Mouse (Mus musculus) adrenal gland, adult 8-10 months (tissue): Measurements from ENCODE around the gene Ifnl3. TPM values are rescaled to one million over a fixed set of nuclear protein-coding genes. Genes with fewer than 3 reads are reported as not detected.

Source experiments
- DNase-seq: peaks from one replicate; pipeline ENCODE4 v3.0.0; 2022
- microRNA-seq, 2 experiments: library from miRNA; unstranded; fragments of <30 nt; microRNA quantifications; one replicate each; pipeline ENCODE4 v1.2.0; 2022
- total RNA-seq, 4 experiments: library from RNA; stranded (reverse); gene quantifications; 2 replicates each; pipeline ENCODE4 v1.2.4; 2022

Gene Ifnl3
- total RNA-seq, 4 experiments from 2014 or later = not detected

DNA sequence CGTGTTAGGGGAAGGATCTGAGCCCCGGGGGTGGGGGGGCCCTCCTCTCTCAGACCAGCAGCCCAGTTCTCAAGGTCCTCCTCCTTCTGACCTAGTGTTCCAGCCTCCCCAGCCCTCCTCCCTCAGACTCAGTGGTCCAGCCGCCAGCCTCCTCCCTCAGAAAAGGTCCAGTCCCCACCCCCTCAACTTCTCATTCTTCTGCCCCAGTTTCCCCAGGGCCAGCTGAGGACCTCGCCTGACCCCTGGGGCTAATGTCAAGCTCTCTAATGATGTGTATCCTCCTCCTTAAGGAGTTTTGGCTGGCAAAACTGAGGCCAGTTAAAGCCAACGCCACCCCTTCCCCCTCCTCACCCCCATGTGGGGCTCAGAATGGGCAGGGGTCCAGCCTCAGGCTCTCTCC lies 24.5 kb downstream of the Ifnl3 start, which contains the start of gene Nccrp1:
Gene Nccrp1 (minus strand): TSS at position 101 of the 400 bp plus-strand sequence.
- DNase-seq = no peak

DNA sequence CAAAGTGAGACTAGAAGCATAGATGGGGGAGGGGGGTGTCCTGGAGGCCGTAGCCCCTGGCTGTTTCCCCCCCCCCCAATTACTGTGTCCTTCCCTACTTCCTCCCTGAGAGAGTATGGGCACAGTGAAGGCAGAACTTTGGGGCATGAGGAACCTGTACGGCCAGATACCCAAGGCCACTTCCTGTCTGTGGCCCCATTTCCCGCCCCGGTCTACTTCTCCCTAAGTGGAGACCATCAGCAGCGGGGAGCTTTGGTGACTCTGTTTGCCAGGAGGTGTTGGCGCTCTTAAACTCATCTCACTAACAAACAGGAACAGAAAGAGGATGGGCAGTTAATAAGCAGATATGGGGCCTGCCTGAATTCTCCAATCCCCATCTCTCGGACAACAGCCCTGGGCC lies 25.0 kb downstream of the Ifnl3 start:
- no peak for DNase-seq

DNA sequence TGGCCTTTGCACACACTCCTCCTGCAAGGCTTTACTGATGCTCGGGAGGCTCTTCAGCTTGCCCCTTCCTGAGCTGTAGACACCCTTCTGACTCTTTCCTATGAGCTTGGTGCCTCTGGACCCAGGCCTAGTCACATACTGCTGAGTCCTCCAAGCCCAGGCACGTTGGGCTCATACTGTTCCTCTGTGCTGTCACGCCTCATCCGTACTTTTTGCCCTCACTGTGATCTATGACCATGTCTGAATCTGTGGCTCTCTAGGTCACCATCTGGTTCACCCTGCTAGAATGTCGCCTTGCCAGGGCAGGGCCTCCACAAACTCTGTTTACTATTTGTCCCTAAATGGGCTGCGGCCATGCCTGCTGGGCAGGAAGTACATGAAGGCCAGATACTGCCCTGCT lies 30.4 kb downstream of the Ifnl3 start:
- no peak for DNase-seq

DNA sequence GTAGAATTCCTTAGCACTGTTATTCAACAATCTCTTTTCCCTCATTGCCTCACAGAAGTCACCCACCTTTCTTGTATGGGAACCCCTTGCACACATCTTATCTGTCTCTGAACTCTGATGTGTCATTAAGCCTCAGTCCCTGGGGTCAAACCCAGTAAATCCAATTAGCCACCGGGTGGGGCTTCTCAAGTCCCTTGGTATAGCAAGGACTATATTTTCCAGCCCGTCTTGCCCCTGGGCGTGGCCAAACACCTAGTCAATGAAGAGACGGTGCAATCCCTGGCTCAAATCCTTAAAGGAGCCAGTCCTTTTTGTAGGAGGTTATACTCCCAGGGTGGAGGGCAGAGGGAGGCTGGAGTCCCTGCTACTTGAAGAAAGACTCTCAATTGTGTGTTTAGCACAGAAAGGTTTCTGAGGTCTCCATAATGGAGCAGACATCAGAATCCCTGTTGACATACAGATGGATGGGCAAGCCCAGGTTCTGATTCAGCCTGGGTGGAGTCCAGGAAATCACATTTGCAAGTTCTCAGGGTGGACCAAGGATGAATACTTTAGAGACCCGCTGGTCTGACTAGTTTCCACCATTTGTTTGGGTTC lies 33.4 kb downstream of the Ifnl3 start:
- DNase-seq = no peak

DNA sequence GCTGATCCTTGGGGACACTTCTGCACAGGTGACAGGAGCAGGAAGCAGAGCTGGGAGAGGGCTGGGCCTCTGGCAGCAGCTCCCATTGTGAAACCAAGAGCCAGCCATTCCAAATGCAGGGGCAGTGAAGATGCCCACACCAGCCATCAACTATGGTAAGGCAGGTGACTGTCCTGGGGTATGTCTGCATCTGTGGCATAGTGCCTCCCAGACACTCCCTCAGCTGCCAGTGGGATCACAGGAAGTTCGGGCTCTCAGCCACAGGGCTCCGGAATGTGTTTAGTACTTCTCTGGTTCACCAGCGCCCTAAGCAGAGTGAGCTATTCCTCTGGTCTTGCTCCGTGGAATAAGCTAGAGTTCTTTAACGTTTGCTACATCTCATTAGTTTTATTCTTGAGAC lies 34.4 kb downstream of the Ifnl3 start:
- no peak for DNase-seq

DNA sequence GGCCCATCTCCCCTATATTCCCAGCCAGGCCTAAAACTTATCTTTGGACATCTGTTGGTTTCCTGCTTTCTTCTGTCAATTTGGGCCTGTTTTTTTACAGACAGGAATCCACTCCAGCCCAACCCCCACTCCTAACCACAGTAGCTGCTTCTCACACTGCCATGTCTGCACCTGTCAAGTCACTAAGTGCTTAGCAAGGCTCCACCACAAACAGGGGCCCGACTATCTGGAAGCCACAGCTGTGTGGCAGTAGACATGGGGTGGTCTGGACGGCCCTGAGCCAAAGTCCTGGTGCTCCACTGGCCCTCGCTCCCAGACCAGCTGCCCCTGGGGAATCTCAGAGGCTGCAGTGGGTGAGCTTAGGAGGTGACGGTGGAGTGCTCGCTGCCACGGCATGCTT lies 35.1 kb downstream of the Ifnl3 start:
- no peak for DNase-seq

DNA sequence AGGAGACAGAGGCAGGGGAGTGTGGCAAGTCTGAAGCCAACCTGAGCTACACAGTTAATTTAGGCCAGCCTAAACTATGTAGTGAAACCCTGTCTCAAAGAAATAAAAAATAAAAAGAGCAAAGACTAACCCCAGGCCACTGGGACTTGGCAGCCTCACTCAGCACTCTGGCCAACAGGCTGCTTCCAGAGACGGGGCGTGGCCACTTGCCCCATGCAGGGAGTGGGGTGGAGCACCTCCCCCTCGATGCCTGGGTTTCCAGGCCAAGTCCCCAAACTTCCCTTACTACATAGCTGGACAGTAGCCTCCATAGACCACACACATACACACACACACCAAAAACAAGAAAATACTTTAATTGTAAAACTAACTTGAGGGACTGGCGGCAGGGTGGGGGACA lies 35.9 kb downstream of the Ifnl3 start:
- DNase-seq = no peak

DNA sequence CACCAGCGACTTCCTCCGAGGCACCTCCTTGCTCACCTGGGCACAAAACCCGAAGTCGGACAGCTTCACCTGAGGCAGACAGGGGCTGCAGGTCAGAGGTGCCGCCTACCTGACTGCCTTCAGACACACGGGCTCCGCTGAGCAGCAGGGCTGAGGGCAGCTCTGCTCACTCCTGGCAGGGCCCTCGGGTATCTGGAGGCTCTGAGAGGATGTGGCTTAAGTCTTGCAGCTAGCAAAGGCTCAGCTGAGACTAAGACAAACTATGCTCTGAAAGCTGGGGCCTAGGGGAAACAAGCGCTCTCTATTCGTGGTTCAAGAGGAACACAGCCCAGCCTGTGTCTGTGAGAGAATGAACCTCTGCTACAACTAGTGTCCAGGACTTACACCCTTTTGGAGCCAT lies 38.2 kb downstream of the Ifnl3 start:
- DNase-seq = no peak

DNA sequence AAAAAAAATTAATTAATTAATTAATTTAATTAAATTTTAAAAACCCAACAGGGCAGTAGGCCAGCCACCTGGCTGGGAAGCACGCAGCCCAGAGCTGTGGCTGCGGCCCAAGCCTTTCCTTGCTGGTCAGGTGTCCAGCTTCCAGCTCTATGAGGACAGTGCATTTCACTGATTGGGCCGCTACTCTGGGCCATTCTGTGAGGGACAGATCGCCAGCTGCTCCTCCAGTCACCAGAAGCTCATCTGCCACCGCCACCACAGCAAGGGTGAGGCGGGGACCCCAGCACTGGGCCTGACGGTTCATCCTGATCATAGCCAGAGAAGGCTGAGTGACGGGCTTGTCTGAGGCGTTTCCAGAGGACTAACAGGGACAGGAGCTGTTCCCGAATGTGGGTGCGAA lies 39.3 kb downstream of the Ifnl3 start:
- DNase-seq = no peak

DNA sequence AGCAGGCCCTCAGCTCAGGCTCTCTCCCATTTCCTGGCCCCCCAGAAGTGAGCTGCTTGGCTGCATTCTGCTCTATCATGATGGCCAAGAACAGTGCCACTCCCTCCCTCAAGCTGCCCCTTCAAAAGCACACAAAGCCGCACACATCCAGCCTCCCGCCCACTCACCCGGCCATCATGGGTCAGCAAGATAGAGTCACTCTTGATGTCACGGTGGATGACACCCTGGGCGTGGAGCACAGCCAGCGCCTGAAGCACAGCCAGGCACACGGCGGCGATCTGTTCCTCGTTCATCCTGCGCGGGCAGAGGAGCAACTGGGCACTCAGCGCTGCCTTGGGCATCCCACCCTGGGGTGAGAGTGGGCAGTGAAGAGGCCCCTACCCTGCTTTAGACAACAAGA lies 39.7 kb downstream of the Ifnl3 start:
- DNase-seq = no peak

DNA sequence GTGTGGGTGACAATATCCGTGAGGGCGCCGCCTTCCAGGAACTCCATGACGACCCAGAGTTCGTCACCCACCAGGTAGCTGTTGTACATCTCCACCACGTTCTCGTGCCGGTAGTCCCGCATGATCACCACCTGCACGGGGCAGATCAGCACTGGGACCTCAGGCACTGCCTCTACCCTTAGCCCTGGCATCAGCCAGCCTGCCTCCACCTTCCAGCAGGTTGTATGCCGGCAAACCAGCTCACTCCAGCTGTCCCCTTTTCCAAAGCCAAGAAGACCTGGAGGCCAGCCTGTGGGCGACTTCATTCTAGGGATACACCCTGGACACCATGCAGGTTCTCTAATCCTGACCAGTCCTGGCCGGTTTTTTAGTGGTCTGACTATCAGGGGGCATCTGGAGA lies 40.3 kb downstream of the Ifnl3 start:
- no peak for DNase-seq

DNA sequence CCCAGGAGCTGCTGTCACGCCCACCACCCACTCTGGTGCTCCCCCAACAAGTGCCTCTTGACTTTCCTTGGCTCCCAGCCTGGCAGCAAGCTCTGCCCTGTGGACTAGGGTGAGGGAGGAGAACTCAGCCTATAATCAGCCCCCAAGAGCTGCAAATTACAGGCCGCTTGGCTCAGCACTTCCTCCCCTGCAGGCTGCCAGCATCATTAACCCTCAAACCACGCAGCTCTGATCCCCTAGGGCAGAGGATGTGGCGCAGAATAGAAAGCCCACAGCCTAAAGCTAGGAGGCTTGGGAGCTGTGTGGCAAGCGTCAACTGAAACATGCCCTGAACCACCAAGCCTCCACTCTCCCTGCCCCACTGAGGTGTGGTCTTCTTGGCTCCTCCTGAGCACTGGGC lies 42.8 kb downstream of the Ifnl3 start:
- no peak for DNase-seq

DNA sequence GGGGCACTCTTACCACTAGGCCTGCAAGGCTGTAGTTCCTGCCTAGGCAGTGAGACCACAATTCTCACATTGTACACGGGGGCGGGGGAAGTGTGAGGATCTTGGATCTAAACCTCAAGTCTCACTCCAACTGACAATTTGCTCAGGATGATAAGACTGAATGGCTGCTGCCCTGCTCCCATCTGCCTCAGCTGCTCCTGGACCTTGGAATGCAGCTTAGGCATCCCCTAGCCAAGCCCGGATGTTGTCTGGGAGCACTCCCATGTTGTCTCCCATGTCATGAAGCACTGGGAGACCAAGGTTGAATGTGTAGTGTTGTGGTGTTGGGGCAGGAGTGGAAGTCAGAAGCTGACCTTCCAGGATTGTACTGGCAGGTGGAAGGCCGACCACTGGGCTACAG lies 44.9 kb downstream of the Ifnl3 start:
- no peak for DNase-seq

DNA sequence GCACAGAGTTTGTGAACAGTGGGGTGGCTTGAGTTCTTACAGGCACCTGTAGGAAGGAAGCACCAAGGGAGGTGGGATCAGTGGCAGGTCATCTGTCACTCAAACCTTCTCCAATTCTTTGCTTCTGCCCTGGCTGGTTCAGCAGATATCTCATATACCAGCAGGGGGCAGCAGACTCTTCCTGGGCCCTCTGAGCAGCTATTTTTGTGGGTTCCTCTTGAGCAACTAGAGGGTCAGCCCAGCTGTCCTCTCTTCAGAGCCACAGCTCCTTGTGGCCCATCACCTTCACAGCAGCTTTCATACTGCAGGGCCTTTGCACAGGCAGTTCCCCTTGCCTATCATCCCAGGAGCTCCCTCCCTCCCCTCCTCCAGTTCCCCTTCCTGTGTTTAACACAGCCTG lies 45.6 kb downstream of the Ifnl3 start:
- DNase-seq = no peak

DNA sequence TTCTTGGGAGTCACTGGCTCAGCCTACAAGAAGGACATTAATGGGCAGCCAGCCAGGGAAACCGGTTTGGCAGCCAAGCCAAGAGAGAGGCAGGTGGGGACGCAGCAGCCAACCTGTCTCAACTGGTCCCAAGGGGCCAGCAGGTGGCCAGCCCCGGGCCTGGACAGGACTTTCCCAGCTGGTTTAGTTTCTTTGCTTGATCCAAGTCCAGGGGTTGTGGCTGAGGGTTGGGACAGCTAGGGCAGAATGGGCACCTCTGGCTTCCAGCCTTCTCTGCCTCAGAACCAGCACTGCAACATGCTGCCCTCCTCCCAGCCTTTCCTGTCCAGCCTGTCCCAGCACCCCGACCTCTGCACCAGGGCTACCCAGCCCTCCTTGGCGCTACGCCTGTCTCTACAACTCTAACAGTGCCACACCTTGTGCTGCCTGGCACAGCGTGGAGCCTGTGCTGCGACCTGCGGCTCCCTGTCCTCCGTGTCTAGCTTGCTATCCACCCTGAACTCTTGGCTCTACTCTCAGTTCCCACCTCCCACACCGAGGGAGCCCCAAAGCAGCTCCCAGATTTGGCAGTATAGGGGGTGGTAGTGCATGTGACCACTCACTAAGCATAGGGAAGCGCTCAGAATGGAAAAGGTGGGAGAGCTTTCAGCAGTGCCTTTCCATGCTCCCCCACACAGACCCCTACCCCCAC lies 47.8 kb downstream of the Ifnl3 start:
- DNase-seq = no peak

DNA sequence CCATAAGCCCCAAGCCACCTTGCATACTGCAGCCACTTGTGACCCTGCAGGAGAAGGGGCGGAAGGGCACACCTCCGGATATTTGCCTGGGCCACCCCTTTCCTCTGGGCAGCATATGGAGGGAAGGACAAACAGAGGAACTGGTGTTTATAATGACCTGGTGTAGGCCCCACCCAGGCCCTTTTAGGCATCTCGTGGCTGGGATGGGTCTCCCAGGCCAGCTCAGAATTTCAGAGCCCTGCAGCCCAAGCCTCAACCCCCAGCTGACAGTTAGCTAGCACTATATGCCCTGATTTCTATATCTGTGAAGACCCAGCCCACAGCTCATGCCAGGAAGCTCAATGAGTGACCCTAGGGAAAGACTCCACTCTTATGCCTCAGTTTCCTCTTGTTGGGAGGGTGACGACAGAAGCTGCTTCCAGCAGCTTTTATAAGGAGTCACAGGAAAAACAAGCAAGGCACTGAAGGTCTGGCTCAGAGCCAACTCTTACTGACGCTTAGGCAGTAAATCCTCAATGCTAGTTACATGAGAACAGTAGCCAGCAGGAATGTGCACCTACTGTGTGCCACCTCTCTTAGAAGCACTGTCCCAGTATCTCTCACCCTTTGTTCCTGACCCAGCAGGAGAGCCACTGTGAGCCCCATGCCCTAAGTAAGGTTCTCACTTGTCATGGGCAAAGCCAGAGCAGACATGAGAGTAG lies 48.5 kb downstream of the Ifnl3 start:
- DNase-seq = peak; percentile 58

DNA sequence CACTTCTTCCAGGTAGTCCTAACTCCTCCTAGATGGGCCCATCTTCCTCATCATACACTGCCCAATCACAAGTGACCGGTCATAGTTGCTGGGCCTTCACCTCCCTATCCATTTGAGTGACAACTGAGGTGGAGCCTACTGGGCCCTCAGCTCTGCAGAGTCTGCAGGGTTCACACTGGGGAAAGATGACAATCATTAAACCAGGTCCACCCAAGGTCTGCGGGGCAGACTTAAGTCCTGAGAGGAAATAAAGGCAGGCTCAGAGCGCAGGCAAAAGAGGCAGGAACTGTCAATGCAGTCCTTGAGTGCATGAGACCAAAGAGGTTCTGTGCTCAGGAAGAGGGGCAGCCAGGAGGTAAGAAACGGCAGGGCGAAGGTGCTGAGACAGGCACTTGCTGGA lies 50.1 kb downstream of the Ifnl3 start:
- no peak for DNase-seq

DNA sequence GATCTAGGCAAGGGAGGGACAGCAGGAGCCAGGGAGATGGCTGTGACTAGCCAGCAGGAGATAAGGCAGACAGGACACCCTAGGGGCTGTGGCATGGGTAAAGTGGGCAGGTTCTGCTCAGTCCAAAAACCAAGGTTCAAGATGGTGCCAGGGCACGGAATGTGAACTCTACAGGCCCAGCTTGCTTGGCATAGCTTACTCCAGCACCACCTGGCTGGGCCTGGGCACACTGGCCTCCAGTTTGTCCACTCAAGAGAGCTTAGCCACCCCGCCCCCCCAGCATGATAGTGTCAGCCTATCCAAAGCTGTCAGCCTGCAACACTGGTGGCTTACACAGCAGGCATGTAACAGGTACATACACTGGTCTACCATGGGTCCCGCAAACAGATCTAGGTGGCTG lies 50.6 kb downstream of the Ifnl3 start:
- DNase-seq = no peak

Small RNAs within 50 kb of the gene (microRNA-seq; reads per million reads assigned to microRNA genes)
- 1.9 to 2.5 reads per million in 2 experiments for gene Mir7049

Other genes with a start within 250 kb of the Ifnl3 start
- 10 to 100 TPM; 17.2 to 19.9 (median 18.7) TPM for gene Eid2b, start 245.1 kb upstream of the Ifnl3 start, total RNA-seq
- under 1 TPM in 1 of 4 experiments, not detected in 3; 0.28 TPM for gene Selenov, start 231.7 kb upstream of the Ifnl3 start, total RNA-seq
- gene Dll3, start 220.6 kb upstream of the Ifnl3 start, total RNA-seq = under 1 TPM; 0.14 to 0.62 (median 0.40) TPM
- gene Timm50, start 210.8 kb upstream of the Ifnl3 start, total RNA-seq = 10 to 100 TPM; 68.5 to 83.7 (median 71.2) TPM
- 100 to 1,000 TPM; 135 to 251 (median 169) TPM for gene Supt5, start 184.1 kb upstream of the Ifnl3 start, total RNA-seq
- gene Rps16, start 172.2 kb upstream of the Ifnl3 start, total RNA-seq = 1,000 to 10,000 TPM in 3 of 4 experiments, 100 to 1,000 TPM in 1; 948 to 1,196 (median 1,106) TPM
- gene Plekhg2, start 150.2 kb upstream of the Ifnl3 start, total RNA-seq = 10 to 100 TPM; 13.6 to 28.9 (median 20.9) TPM
- gene Zfp36, start 142.6 kb upstream of the Ifnl3 start, total RNA-seq = 10 to 100 TPM; 12.8 to 33.6 (median 21.5) TPM
- 10 to 100 TPM; 24.5 to 44.1 (median 29.5) TPM for gene Med29, start 130.1 kb upstream of the Ifnl3 start, total RNA-seq
- 100 to 1,000 TPM in 1 of 4 experiments, 10 to 100 TPM in 3; 61.6 to 102 (median 87.9) TPM for gene Paf1, start 129.9 kb upstream of the Ifnl3 start, total RNA-seq
- gene Gmfg, start 85.4 kb upstream of the Ifnl3 start, total RNA-seq = 10 to 100 TPM in 2 of 4 experiments, 1 to 10 TPM in 2; 7.5 to 13.5 (median 11.3) TPM
- 10 to 100 TPM; 19.3 to 27.7 (median 24.5) TPM for gene Lrfn1, start 70.9 kb upstream of the Ifnl3 start, total RNA-seq
- under 1 TPM in 1 of 4 experiments, not detected in 3; 0.46 TPM for gene Ifnl2, start 12.4 kb upstream of the Ifnl3 start, total RNA-seq
- gene Sycn, start 18.0 kb downstream of the Ifnl3 start, total RNA-seq = not detected
- gene Nccrp1, start 24.4 kb downstream of the Ifnl3 start, total RNA-seq = not detected
- 10 to 100 TPM; 62.4 to 83.9 (median 73.4) TPM for gene Samd4b, start 75.3 kb downstream of the Ifnl3 start, total RNA-seq
- gene Pak4, start 75.3 kb downstream of the Ifnl3 start, total RNA-seq = 10 to 100 TPM; 28.5 to 37.2 (median 34.0) TPM
- gene Acp7, start 108.5 kb downstream of the Ifnl3 start, total RNA-seq = not detected
- 1 to 10 TPM; 2.5 to 3.4 (median 3.1) TPM for gene Fbxo27, start 170.0 kb downstream of the Ifnl3 start, total RNA-seq
- 1 to 10 TPM; 4.5 to 9.9 (median 6.9) TPM for gene Fbxo17, start 194.0 kb downstream of the Ifnl3 start, total RNA-seq
- gene Mrps12, start 219.0 kb downstream of the Ifnl3 start, total RNA-seq = 10 to 100 TPM; 76.5 to 92.2 (median 83.3) TPM
- 10 to 100 TPM; 18.0 to 26.2 (median 20.3) TPM for gene Sars2, start 219.2 kb downstream of the Ifnl3 start, total RNA-seq
- not detected for gene Ccer2, start 233.3 kb downstream of the Ifnl3 start, total RNA-seq
- gene Sirt2, start 243.9 kb downstream of the Ifnl3 start, total RNA-seq = 10 to 100 TPM; 73.9 to 96.2 (median 84.3) TPM
- gene Nfkbib, start 244.7 kb downstream of the Ifnl3 start, total RNA-seq = 10 to 100 TPM; 32.0 to 52.2 (median 39.6) TPM